Mouse (Mus musculus) hindbrain, embryonic 14.5 days (tissue): ENCODE measurements around the gene Cmah. TPM values are rescaled to one million over a fixed set of nuclear protein-coding genes. Genes with fewer than 3 reads are reported as not detected.
A peak's percentile ranks its signal among the peaks of the same experiment; 100 is the strongest.

Experiments used
- ATAC-seq: fragments of 200-750 bp; cut with Nextera tagmentation; 2 replicates; pipeline ENCODE4 v1.8.0; 2017; ENCODE audit warnings: moderate number of reproducible peaks, mild to moderate bottlenecking, moderate TSS enrichment, moderate library complexity; ENCODE audit not compliant: low FRiP score
- DNase-seq: peaks from one replicate; pipeline ENCODE4 v3.0.0-alpha.2; 2015; ENCODE audit warnings: low spot score
- H3K27ac ChIP-seq: fragments of 300-500 bp; sonication (generic); 2 replicates; pipeline ENCODE4 v1.5.1; 2014; ENCODE audit warnings: mild to moderate bottlenecking, moderate library complexity
- H3K27me3 ChIP-seq: fragments of 300-500 bp; sonication (generic); 2 replicates; pipeline ENCODE4 v1.6.1; 2014; ENCODE audit warnings: mild to moderate bottlenecking, low read length, mixed read lengths; ENCODE audit not compliant: control insufficient read depth, insufficient read depth
- H3K36me3 ChIP-seq: fragments of 300-500 bp; sonication (generic); replicated peaks from 2 replicates; pipeline ENCODE4 v1.6.1; 2014; ENCODE audit not compliant: control insufficient read depth, insufficient read depth
- H3K4me1 ChIP-seq: fragments of 300-500 bp; sonication (generic); replicated peaks from 2 replicates; pipeline ENCODE4 v1.6.1; 2014; ENCODE audit warnings: antibody characterized with exemption, low read length, mixed read lengths; ENCODE audit not compliant: control insufficient read depth, insufficient read depth
- H3K4me2 ChIP-seq: fragments of 300-500 bp; sonication (generic); replicated peaks from 2 replicates; pipeline ENCODE4 v1.6.1; 2014; ENCODE audit warnings: mild to moderate bottlenecking, moderate library complexity
- H3K4me3 ChIP-seq: fragments of 300-500 bp; sonication (generic); replicated peaks from 2 replicates; pipeline ENCODE4 v1.5.1; 2014; ENCODE audit warnings: mild to moderate bottlenecking, low read length
- H3K9ac ChIP-seq: fragments of 300-500 bp; sonication (generic); 2 replicates; pipeline ENCODE4 v1.6.1; 2014
- H3K9me3 ChIP-seq: fragments of 300-500 bp; sonication (generic); 2 replicates; pipeline ENCODE4 v1.6.1; 2016; ENCODE audit warnings: low read length; ENCODE audit not compliant: control insufficient read depth
- WGBS: fragments of 180-500 bp; shearing (Covaris S2); extraction: QIAGEN DNeasy Blood & Tissue Kit; methylation state at CpG from one replicate; pipeline ENCODE4 v1.1.7; 2014; 5-methylcytosine and 5-hydroxymethylcytosine counted together
- polyA plus RNA-seq: library from polyadenylated mRNA; unstranded; fragments of >200 nt; fragmentation: Nextera tagmentation; extraction: Ambion mirVana; gene quantifications from 2 replicates; pipeline ENCODE4 v1.2.1, GENCODE M21; 2014

Cmah gene
- polyA plus RNA-seq, 1 experiment from 2014 or later: 0.32 TPM

- H3K27ac ChIP-seq: no peak overlapping the region
Measured at GRCm38 (mm10) chr13:24501179-24501905, 174.1 kb downstream of the Cmah start.

GRCm38 (mm10) chr13:24501919-24502318 lies 174.7 kb downstream of the Cmah start:
- 79% methylated on average over 3 of the region's 3 CpGs for WGBS

More at GRCm38 (mm10) chr13:24501179-24501905, 174.1 kb downstream of the Cmah start:
- H3K9me3 ChIP-seq: no peaks in the 10 kb centered on the region
- H3K27me3 ChIP-seq: no peaks in the 10 kb centered on the region
- H3K4me3 ChIP-seq: no peak overlapping the region
- H3K9ac ChIP-seq: no peak overlapping the region
- no peak for DNase-seq
- no peak overlapping the region for H3K4me2 ChIP-seq
- no peaks in the 10 kb centered on the region; the same call in 1 of the 2 replicates for H3K4me1 ChIP-seq
- no peaks in the 10 kb centered on the region for H3K36me3 ChIP-seq
- peak; percentile 77 for ATAC-seq
- 61% methylated on average over 25 of the region's 25 CpGs for WGBS

GRCm38 (mm10) chr13:24505812-24506211 lies 178.6 kb downstream of the Cmah start:
- H3K9me3 ChIP-seq: no peaks in the 10 kb centered on the region

More at GRCm38 (mm10) chr13:24501919-24502318, 174.7 kb downstream of the Cmah start:
- Histone ChIP-seq H3K9ac (no peak overlapping the region), H3K36me3 (no peaks in the 10 kb centered on the region), H3K4me2 (no peak overlapping the region), H3K9me3 (no peaks in the 10 kb centered on the region), H3K27ac (no peak overlapping the region), H3K27me3 (no peaks in the 10 kb centered on the region), H3K4me1 (no peaks in the 10 kb centered on the region; the same call in 1 of the 2 replicates), H3K4me3 (no peak overlapping the region)
- DNase-seq (no peak), ATAC-seq (no peak)

GRCm38 (mm10) chr13:24507156-24507555 lies 180.0 kb downstream of the Cmah start:
- Histone ChIP-seq H3K9ac (no peak overlapping the region), H3K4me3 (no peak overlapping the region), H3K9me3 (no peaks in the 10 kb centered on the region), H3K36me3 (no peaks in the 10 kb centered on the region), H3K4me2 (no peak overlapping the region), H3K4me1 (no peaks in the 10 kb centered on the region), H3K27ac (no peak overlapping the region), H3K27me3 (no peaks in the 10 kb centered on the region)
- no peak for DNase-seq
- ATAC-seq: no peak
- 84% methylated on average over 6 of the region's 6 CpGs for WGBS

More at GRCm38 (mm10) chr13:24505812-24506211, 178.6 kb downstream of the Cmah start:
- Histone ChIP-seq H3K9ac (no peak overlapping the region), H3K4me1 (no peaks in the 10 kb centered on the region; the same call in 1 of the 2 replicates), H3K36me3 (no peaks in the 10 kb centered on the region), H3K4me3 (no peak overlapping the region), H3K27me3 (no peaks in the 10 kb centered on the region), H3K27ac (no peak overlapping the region), H3K4me2 (no peak overlapping the region)
- WGBS: 85% methylated on average over 5 of the region's 5 CpGs
- ATAC-seq (no peak), DNase-seq (no peak)

- Histone ChIP-seq H3K27ac (no peak overlapping the region), H3K9ac (no peak overlapping the region), H3K9me3 (no peaks in the 10 kb centered on the region), H3K4me1 (no peaks in the 10 kb centered on the region), H3K4me2 (no peak overlapping the region), H3K36me3 (no peaks in the 10 kb centered on the region), H3K4me3 (no peak overlapping the region), H3K27me3 (no peaks in the 10 kb centered on the region)
- no peak for DNase-seq
- ATAC-seq: no peak
- WGBS: 69% methylated on average over 1 of the region's 1 CpGs
Measured at GRCm38 (mm10) chr13:24508917-24509316, 181.7 kb downstream of the Cmah start.

- DNase-seq: no peak
- H3K4me2 ChIP-seq: no peak overlapping the region
- H3K27me3 ChIP-seq: no peaks in the 10 kb centered on the region
- no peak for ATAC-seq
- H3K4me3 ChIP-seq: no peak overlapping the region
- no peaks in the 10 kb centered on the region for H3K4me1 ChIP-seq
- WGBS: 91% methylated on average over 1 of the region's 1 CpGs
- H3K9me3 ChIP-seq: no peaks in the 10 kb centered on the region
- no peak overlapping the region for H3K27ac ChIP-seq
- H3K36me3 ChIP-seq: no peaks in the 10 kb centered on the region
- H3K9ac ChIP-seq: no peak overlapping the region
Measured at GRCm38 (mm10) chr13:24511367-24511766, 184.2 kb downstream of the Cmah start.

- Histone ChIP-seq H3K4me3 (no peak overlapping the region), H3K36me3 (no peaks in the 10 kb centered on the region), H3K27me3 (no peaks in the 10 kb centered on the region), H3K9me3 (no peaks in the 10 kb centered on the region), H3K9ac (no peak overlapping the region), H3K4me2 (no peak overlapping the region), H3K27ac (no peak overlapping the region), H3K4me1 (no peaks in the 10 kb centered on the region)
- 78% methylated on average over 14 of the region's 14 CpGs for WGBS
- ATAC-seq (no peak), DNase-seq (no peak)
Measured at GRCm38 (mm10) chr13:24511932-24512520, 184.8 kb downstream of the Cmah start.

GRCm38 (mm10) chr13:24513717-24514116 lies 186.5 kb downstream of the Cmah start:
- H3K4me3 ChIP-seq: no peak overlapping the region
- no peak overlapping the region for H3K4me2 ChIP-seq
- H3K9me3 ChIP-seq: no peaks in the 10 kb centered on the region
- no peaks in the 10 kb centered on the region for H3K27me3 ChIP-seq
- no peak overlapping the region for H3K9ac ChIP-seq
- no peak for ATAC-seq
- no peak overlapping the region for H3K27ac ChIP-seq
- no peaks in the 10 kb centered on the region for H3K4me1 ChIP-seq
- DNase-seq: no peak
- 87% methylated on average over 3 of the region's 3 CpGs for WGBS
- no peaks in the 10 kb centered on the region for H3K36me3 ChIP-seq

GRCm38 (mm10) chr13:24515101-24515675 lies 188.0 kb downstream of the Cmah start:
- Histone ChIP-seq H3K4me2 (no peak overlapping the region), H3K27ac (no peak overlapping the region), H3K9ac (no peak overlapping the region), H3K4me3 (no peak overlapping the region), H3K27me3 (no peaks in the 10 kb centered on the region), H3K4me1 (no peaks in the 10 kb centered on the region), H3K36me3 (no peaks in the 10 kb centered on the region), H3K9me3 (no peaks in the 10 kb centered on the region)
- no peak for ATAC-seq
- DNase-seq: no peak
- WGBS: 49% methylated on average over 6 of the region's 6 CpGs
